Mouse (Mus musculus): ENCODE measurements around the gene Pgap3. TPM values are rescaled to one million over a fixed set of nuclear protein-coding genes. Genes with fewer than 3 reads are reported as not detected.

The Pgap3 gene
- polyA plus RNA-seq, 1 experiment, result 2.1 TPM

DNA sequence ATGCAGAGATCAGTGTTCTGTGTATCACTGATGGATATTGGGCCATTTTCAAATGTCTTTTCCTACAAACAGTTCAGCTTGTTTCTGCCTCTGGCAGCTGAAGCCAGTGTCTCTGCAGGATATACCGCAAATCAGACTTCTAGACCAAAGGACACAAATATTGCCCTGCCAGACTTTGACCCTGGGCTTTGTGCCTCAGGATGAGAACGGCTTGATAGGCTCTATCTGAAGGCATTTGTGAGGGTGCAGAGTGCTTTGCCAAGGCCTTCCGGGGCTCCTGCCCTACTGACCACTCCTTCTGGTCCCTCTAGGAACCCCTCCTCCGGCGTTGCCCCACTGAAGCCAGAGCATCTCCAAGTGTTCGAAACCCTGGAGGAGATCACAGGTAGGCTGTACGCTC, 26.3 kb upstream of the Pgap3 start:
- no peak overlapping the region for H3K4me3 ChIP-seq (ENCODE audit: insufficient read depth, low read depth, low read length)
- H3K27ac ChIP-seq (replicated peaks; ENCODE audit: low read depth, low read length), result no peak overlapping the region
- no peaks in the 10 kb centered on the region for H3K4me1 ChIP-seq (ENCODE audit: control insufficient read depth, insufficient read depth, insufficient read length, low read length)

DNA sequence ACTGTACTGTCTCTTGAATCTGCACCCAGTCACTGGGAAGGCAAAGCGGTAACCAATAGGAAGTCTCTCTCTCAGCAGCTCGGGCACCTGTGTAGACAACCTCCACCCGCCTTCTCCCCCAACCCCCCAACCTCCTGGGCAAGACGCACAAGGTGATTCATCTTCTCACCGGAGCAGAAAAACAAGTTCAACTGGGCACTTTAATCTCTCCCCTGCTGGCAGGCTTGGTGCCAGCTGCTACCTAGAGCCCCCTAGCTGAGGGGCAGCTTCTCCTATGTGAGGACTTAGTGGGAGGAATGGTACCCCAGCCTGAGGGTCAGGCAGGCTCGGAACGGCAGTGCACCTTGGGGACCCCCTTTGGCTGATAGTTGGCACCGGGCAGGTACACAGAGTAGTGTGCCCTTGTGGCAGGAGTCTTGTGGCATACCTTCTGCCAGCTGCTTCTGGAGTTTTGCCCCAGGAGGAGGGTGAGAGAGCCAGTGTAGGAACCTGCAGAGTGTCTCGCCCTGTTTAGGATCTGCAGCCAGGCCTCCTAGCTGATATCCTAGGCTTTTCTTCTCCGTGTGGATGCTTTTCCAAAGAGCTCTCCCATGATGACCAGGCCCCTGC, 18.8 kb upstream of the Pgap3 start:
- no peak overlapping the region for H3K27ac ChIP-seq (replicated peaks; ENCODE audit: low read depth, low read length)
- peaks cover 16% of the 10 kb centered on the region for H3K4me1 ChIP-seq (ENCODE audit: control insufficient read depth, insufficient read depth, insufficient read length, low read length)
- no peak overlapping the region for H3K4me3 ChIP-seq (ENCODE audit: insufficient read depth, low read depth, low read length)

DNA sequence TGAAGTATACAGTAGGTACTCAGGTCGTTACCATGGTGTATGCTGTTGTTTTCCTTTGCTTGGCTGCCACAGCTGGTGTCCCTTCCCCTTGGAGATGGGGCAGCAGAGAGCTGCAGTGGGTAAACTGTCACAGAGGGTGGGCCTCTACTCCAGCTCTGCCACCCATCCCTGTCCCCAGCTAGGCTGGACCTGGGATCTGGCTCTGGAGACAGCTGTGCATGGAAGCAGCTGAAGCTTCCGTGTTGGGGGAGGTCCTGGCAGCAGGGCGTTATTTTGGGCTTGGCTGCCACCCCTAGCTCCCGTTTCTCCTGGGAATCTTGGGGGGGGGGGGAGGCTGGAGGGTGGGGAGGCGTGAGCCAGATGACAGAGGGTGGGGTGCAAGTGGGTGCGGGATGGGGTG, 18.0 kb upstream of the Pgap3 start:
- H3K4me1 ChIP-seq (ENCODE audit: control insufficient read depth, insufficient read depth, insufficient read length, low read length), result peaks cover 16% of the 10 kb centered on the region
- no peak overlapping the region for H3K4me3 ChIP-seq (ENCODE audit: insufficient read depth, low read depth, low read length)
- H3K27ac ChIP-seq (replicated peaks; ENCODE audit: low read depth, low read length), result no peak overlapping the region

DNA sequence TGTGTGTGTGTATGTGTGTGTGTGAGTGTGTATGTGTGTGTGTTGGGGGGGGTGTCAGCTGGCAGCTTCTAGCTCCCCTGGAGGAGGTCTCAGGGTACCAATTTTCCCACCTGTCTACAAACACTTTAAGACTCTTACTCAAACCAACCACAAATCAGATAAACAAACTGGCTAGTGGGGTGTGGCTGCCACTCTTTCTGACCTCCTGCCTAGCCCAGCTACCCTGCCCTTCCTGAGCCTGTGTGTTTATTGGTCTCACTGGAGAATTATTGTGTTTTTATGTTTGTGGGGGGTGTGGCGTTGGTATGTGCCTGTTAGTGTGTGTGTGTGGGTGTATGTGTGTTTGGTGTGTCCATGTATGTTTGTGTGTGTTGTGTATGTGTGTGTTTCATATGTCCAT, 16.8 kb upstream of the Pgap3 start:
- Histone ChIP-seq H3K4me3 (ENCODE audit: insufficient read depth, low read depth, low read length) (no peak overlapping the region), H3K4me1 (ENCODE audit: control insufficient read depth, insufficient read depth, insufficient read length, low read length) (peaks cover 16% of the 10 kb centered on the region), H3K27ac (replicated peaks; ENCODE audit: low read depth, low read length) (no peak overlapping the region)

DNA sequence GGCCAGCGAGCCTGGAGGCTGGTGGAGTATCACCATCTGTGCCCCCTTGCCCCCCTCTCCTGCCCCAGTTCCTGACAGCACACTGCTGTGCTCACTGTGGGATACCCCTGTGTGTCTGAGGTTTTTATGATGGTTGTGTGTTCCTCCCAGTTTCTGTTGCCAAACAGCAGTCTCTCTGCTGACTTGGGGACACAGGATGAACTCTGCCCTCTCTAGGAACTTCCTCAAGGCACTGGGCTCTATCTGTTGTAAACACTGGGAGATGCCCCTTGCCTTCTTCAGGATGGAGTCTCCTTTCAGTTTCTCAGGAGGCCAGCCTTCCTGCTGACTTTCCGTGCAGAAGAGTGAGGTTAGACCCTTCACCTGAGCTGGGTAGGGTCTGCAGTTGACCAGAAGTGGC, 13.9 kb upstream of the Pgap3 start:
- Histone ChIP-seq H3K4me3 (ENCODE audit: insufficient read depth, low read depth, low read length) (peak overlapping the region; percentile 88; the same call in 1 of the 2 replicates), H3K4me1 (ENCODE audit: control insufficient read depth, insufficient read depth, insufficient read length, low read length) (peaks cover 16% of the 10 kb centered on the region)

DNA sequence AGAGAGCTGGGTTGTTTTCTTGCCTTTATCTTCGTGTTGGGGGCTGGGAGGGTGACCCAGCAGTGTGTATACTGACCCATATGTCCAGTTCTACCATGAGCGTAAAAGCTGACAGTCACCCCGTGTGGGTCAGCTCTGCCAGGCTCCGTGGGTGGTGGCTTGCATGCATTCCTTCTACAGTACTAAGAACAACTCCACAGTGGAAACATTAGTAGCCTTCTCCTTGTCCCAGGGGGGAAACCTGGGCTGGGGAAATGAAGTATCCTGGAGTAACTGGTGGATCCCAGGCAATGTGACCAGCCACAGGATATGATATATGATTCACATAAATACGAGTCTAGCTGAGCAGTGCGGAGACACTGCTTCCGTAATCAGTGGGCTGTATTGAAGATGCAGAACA, 13.4 kb upstream of the Pgap3 start:
- Histone ChIP-seq H3K27ac (replicated peaks; ENCODE audit: low read depth, low read length) (no peak overlapping the region), H3K4me1 (ENCODE audit: control insufficient read depth, insufficient read depth, insufficient read length, low read length) (peaks cover 16% of the 10 kb centered on the region), H3K4me3 (ENCODE audit: insufficient read depth, low read depth, low read length) (peak overlapping the region; percentile 88)

More for the DNA sequence above, 13.9 kb upstream of the Pgap3 start:
- no peak overlapping the region for H3K27ac ChIP-seq (replicated peaks; ENCODE audit: low read depth, low read length)

DNA sequence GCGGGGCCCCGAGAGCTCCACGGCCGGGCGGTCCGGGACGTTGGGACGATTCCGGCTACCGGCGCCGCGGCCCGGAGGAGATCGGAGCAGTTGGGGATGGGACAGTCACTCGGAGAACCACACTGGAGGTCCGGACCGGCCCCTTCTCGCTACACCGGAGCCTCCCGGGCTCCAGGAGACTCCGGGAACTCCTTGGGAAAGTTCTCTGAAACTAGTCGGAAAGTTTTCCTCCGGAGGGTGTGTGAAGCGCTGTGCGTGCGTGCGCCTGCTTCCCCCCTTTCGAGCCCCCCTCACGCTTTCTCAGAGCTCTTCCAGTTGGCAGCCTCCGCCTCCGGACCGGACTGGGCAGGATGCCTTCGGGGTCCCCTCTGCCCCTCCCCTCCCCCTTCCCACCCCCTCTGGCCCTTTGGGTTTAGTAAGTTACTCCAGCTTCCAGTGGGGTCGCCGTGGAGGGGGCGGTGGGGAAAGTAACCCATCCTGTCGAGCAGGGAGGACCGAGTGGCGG, 12.6 kb upstream of the Pgap3 start:
- Histone ChIP-seq H3K4me1 (ENCODE audit: control insufficient read depth, insufficient read depth, insufficient read length, low read length) (peaks cover 16% of the 10 kb centered on the region), H3K4me3 (ENCODE audit: insufficient read depth, low read depth, low read length) (peak overlapping the region; percentile 88), H3K27ac (replicated peaks; ENCODE audit: low read depth, low read length) (peak overlapping the region; percentile 41; the same call in 1 of the 2 replicates)

DNA sequence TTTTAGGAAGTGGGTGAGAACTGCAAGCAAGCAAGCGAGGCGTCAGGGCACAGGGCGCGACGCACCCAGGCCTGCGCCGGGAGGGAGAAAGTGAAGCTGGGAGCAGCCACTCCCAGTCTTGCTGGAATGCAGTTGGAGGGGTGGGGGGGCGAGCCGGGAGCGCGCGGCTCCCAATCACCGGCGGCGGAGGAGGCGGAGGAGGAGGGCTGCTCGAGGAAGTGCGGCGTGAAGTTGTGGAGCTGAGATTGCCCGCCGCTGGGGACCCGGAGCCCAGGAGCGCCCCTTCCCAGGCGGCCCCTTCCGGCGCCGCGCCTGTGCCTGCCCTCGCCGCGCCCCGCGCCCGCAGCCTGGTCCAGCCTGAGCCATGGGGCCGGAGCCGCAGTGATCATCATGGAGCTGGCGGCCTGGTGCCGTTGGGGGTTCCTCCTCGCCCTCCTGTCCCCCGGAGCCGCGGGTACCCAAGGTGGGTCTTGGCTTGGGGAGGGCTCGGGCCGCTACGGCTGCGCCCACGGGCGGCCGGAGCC, 12.0 kb upstream of the Pgap3 start, which contains the start of gene Erbb2:
Gene Erbb2, plus strand, starts transcription at position 198 of the 524 bp plus-strand sequence.
- Histone ChIP-seq H3K27ac (replicated peaks; ENCODE audit: low read depth, low read length) (peak within 1 kb of the TSS; percentile 60), H3K4me1 (ENCODE audit: control insufficient read depth, insufficient read depth, insufficient read length, low read length) (peaks cover 16% of the 10 kb centered on the region), H3K4me3 (ENCODE audit: insufficient read depth, low read depth, low read length) (peak within 1 kb of the TSS; percentile 88)

DNA sequence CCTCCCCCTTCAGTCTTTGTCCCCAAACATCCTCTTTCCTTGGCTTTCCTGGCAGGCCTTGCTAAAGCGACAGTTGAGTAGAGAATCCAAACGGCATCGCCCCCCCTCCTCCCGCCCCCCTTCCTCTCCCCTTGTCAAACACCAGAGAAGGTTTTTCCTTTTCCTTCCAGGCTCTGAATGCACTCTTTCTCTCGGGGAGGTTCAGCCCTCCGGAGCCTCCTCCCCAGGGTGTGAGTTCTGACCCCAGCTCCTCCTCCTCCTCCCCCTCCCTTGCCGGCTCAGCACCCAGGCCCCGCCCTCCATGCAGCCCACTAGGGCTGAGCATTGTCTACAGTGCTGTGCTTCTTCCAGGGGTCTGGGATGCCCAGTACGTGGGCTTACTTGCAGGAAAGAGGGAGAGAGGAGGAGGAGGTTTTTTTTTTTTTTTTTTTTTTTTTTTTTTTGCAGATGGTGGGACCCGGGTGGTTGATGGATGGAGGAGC, 9.1 kb upstream of the Pgap3 start:
- Histone ChIP-seq H3K4me3 (ENCODE audit: insufficient read depth, low read depth, low read length) (no peak overlapping the region), H3K27ac (replicated peaks; ENCODE audit: low read depth, low read length) (no peak overlapping the region), H3K4me1 (ENCODE audit: control insufficient read depth, insufficient read depth, insufficient read length, low read length) (no peaks in the 10 kb centered on the region)

DNA sequence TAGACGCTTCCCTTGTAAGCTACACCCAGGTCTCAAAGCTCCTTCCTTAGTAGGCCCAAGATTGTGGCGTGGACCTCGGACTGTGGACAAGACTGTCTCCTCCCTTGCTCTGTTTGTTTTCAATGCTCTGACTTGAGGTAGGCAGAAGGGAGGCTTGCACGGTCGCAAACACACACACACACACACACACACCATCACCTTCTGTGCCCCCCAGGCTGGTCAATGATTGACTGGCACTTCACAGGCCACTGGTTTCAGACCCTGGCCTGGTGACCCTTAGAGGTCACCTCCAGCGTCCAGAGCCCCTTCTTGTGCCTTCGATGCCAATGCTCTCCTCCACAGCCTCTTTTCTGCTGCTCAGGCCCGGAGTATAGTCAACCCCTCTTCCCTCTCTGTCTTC, 8.6 kb upstream of the Pgap3 start:
- no peak overlapping the region for H3K4me3 ChIP-seq (ENCODE audit: insufficient read depth, low read depth, low read length)
- H3K27ac ChIP-seq (replicated peaks; ENCODE audit: low read depth, low read length), result no peak overlapping the region

DNA sequence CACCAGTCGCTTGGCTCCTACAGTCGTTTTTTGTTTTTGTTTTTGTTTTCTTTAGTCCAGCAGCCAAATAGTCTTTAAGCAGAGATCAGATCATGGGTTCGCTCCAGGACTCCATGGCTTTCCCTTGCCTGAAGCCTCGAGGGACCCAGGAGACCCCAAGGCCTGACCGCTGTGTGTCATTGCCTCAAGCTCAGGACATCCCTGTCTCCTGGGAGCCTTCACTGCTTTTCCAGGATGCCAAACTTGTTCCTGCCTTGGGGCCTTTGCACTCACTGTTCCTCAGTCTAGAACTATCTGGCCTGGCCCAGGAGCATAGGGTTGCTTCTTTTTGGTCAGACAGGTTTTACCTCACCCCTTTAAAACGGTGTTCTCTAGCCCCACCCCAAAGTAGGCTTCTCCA, 6.3 kb upstream of the Pgap3 start:
- no peak overlapping the region for H3K4me3 ChIP-seq (ENCODE audit: insufficient read depth, low read depth, low read length)
- H3K27ac ChIP-seq (replicated peaks; ENCODE audit: low read depth, low read length), result no peak overlapping the region
- no peaks in the 10 kb centered on the region for H3K4me1 ChIP-seq (ENCODE audit: control insufficient read depth, insufficient read depth, insufficient read length, low read length)

More for the DNA sequence above, 8.6 kb upstream of the Pgap3 start:
- no peaks in the 10 kb centered on the region for H3K4me1 ChIP-seq (ENCODE audit: control insufficient read depth, insufficient read depth, insufficient read length, low read length)

DNA sequence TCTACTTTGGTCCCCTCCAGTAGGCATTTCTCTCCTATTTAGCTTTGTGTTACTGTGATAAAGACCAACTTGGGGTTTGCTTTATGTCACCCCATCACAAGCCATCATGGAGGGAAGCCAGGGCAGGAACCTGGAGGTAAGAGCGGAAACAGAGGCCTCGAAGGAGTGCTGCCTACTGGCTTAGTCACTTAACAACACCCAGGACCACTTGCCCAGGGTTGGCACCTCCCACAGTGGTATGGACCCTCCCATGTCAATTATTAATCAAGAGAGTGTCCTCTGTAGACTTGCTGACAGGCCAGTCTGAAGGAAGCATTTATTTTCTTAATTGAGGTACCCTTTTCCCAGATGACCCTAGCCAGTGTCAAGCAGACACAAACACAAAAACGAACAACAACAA, 526 bp upstream of the Pgap3 start:
- no peak overlapping the region for H3K27ac ChIP-seq (replicated peaks; ENCODE audit: low read depth, low read length)
- H3K4me1 ChIP-seq (ENCODE audit: control insufficient read depth, insufficient read depth, insufficient read length, low read length), result peaks cover 2% of the 10 kb centered on the region; the same call in 1 of the 2 replicates
- H3K4me3 ChIP-seq (ENCODE audit: insufficient read depth, low read depth, low read length), result peak overlapping the region; percentile 73

DNA sequence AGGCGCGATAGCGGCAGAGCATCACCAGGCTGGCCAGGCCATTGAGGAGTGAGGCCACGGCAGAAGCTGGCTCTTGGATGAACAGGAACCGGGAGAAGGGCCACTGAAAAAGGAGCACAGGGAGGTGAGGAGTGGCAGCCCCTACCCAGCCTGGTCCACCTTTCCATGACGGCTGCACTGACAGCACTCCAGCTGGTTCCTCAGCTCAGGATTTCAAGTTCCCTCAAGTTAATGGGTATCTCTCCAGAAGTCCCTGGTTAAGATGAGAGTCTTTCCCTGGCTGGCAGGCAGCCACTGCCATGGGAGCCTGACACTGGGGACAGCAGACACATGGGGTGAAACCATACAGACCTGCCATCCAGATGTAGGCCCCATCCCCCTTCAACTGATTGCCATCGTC, 2.3 kb downstream of the Pgap3 start:
- H3K4me1 ChIP-seq (ENCODE audit: control insufficient read depth, insufficient read depth, insufficient read length, low read length), result peaks cover 2% of the 10 kb centered on the region; the same call in 1 of the 2 replicates
- no peak overlapping the region for H3K4me3 ChIP-seq (ENCODE audit: insufficient read depth, low read depth, low read length)
- H3K27ac ChIP-seq (replicated peaks; ENCODE audit: low read depth, low read length), result no peak overlapping the region

DNA sequence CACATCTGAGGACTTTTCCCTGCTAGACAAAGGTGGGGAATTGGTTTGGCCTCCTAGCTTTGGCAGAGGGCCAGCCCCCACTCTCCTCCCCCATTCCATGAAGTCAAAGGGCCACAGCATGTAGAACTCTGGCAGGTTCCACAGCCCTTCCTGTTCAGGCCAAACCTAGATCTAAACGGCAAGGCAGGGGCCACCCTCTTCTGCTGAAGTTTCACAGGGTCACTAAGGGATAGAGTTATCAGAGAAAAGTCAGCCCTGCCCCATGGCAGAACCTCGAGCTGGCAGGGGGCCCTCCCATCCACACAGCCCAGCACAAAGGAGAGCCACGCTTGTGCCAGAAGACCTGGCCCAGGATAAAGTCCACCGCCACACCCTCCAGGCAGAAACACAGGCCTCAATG, 5.2 kb downstream of the Pgap3 start:
- Histone ChIP-seq H3K27ac (replicated peaks; ENCODE audit: low read depth, low read length) (no peak overlapping the region), H3K4me3 (ENCODE audit: insufficient read depth, low read depth, low read length) (no peak overlapping the region), H3K4me1 (ENCODE audit: control insufficient read depth, insufficient read depth, insufficient read length, low read length) (no peaks in the 10 kb centered on the region)

DNA sequence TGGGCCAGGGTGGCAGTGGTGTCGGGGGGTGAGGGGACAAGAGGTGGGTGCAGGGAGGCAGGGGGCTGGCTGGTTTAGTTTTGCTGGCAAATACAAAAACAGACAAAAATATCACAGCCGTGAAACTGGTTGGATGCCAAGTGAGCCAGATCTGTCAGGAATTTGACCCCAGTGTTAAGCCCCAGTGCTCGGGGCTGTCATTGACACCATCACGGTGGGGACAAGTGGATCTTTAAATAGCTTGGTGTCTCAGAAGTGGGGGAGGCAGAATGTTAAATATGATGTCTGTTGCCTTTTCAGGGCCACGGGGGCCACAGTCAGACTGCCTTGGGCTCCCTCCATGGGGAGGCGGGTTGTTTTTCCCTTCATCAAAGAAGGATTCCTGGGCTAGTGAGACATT, 6.0 kb downstream of the Pgap3 start:
- H3K27ac ChIP-seq (replicated peaks; ENCODE audit: low read depth, low read length), result no peak overlapping the region
- H3K4me1 ChIP-seq (ENCODE audit: control insufficient read depth, insufficient read depth, insufficient read length, low read length), result no peaks in the 10 kb centered on the region

DNA sequence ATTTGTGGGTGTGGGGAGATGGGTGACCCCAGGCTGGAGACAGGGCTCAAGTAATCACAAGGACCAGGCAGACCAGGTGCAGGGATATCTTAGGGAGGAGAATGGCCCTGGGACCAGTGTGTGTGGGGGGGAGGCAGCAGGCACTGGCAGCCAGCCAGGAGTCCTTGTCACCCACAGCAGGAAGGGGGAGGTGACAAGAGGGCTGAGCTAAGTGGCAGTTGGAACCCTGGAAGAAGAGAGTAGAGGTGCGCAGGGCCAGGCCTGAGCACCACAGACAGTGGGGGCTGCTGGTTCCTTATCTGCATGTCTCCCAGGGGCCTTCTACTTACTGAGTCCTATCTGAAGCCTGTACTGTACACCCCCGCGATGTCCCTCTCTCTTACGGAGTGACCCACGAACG, 7.0 kb downstream of the Pgap3 start:
- Histone ChIP-seq H3K4me1 (ENCODE audit: control insufficient read depth, insufficient read depth, insufficient read length, low read length) (no peaks in the 10 kb centered on the region), H3K4me3 (ENCODE audit: insufficient read depth, low read depth, low read length) (no peak overlapping the region), H3K27ac (replicated peaks; ENCODE audit: low read depth, low read length) (no peak overlapping the region)

More for the DNA sequence above, 6.0 kb downstream of the Pgap3 start:
- H3K4me3 ChIP-seq (ENCODE audit: insufficient read depth, low read depth, low read length), result no peak overlapping the region
